Comparison of ENCODE assay signal across 8 mouse cellular contexts in the genomic region with DNA sequence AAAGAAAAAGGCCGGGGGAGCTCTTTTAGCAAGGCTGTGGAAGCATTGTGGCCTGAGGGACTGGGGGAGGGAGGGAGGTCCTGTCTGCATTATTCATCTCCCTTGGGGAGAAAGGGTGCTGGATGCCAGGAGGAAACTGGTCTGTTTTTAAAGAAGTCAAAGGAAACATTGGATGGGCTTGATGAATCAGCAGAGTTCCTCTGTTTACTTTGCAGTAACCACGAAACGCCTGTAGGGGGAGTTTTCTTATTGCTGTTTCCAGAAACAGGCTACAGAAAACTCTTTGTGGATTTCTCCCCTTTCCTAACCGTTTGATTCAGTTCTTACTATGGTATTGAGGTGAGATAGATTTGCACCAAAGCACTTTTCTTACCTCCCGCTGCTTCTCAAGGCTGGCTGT.
DNase-seq lines count a peak whose midpoint lies in the region; ATAC-seq and TF ChIP-seq lines count a peak whose summit lies in the region.

No protein-coding gene starts in this region.

- H3K4me3 ChIP-seq in kidney, embryonic 15.5 days (replicated peaks): no peak overlapping the region
- no peak overlapping the region for H3K4me3 ChIP-seq in midbrain, postnatal 0 days (ENCODE audit: low read depth, low read length)

- no peak overlapping the region for H3K27ac ChIP-seq in kidney, embryonic 15.5 days
- H3K27ac ChIP-seq in midbrain, postnatal 0 days (ENCODE audit: low read depth, low read length): no peak overlapping the region

- H3K36me3 ChIP-seq in kidney, embryonic 15.5 days: no peaks in the 10 kb centered on the region
- no peaks in the 10 kb centered on the region for H3K36me3 ChIP-seq in midbrain, postnatal 0 days (ENCODE audit: insufficient read depth, low read length)

- no peak overlapping the region for H3K4me2 ChIP-seq in kidney, embryonic 15.5 days
- H3K4me2 ChIP-seq in midbrain, postnatal 0 days (ENCODE audit: low read depth, low read length, poor library complexity, severe bottlenecking): no peak overlapping the region

- no peak overlapping the region for H3K9ac ChIP-seq in kidney, embryonic 15.5 days
- H3K9ac ChIP-seq in midbrain, postnatal 0 days (replicated peaks; ENCODE audit: low read length, poor library complexity, severe bottlenecking): no peak overlapping the region

- no peaks in the 10 kb centered on the region for H3K9me3 ChIP-seq in kidney, embryonic 15.5 days (replicated peaks)
- no peaks in the 10 kb centered on the region for H3K9me3 ChIP-seq in midbrain, postnatal 0 days (ENCODE audit: low read length)

- H3K27me3 ChIP-seq in kidney, embryonic 15.5 days: 0 out of 2 replicates have a peak, but pooled peaks cover 3% of the 10 kb centered on the region
- no peaks in the 10 kb centered on the region for H3K27me3 ChIP-seq in midbrain, postnatal 0 days (ENCODE audit: insufficient read depth, low read length)

- no peak for ATAC-seq in kidney, embryonic 15.5 days (replicated peaks; ENCODE audit: low FRiP score)
- ATAC-seq in midbrain, postnatal 0 days (ENCODE audit: low FRiP score): no peak

- TF ChIP-seq CTCF in midbrain, postnatal 0 days (IDR thresholded peaks at IDR 0.05): peak; percentile 82

- 0 out of 2 replicates have a peak, but pooled peaks cover 2% of the 10 kb centered on the region for H3K4me1 ChIP-seq in kidney, embryonic 15.5 days
- H3K4me1 ChIP-seq in midbrain, postnatal 0 days (ENCODE audit: insufficient read depth, low read length): no peaks in the 10 kb centered on the region

- WGBS in kidney, embryonic 15.5 days: 29% methylated on average over 5 of the region's 5 CpGs
- WGBS in midbrain, postnatal 0 days: 25% methylated on average over 5 of the region's 5 CpGs

- peak; percentile 40 for DNase-seq in kidney, adult 11 months
- DNase-seq in ZHBTc4 (ENCODE audit: low read depth, low spot score) (peak; percentile 69), MN1 (ENCODE audit: low spot score) (no peak)
- DNase-seq in cerebellum, postnatal 4 days (ENCODE audit: low spot score in 2 of 2): peak; percentile 44 to 57
- peak; percentile 83 for DNase-seq in heart, adult 8-10 months (ENCODE audit: low spot score)
- DNase-seq in layer of hippocampus, postnatal 14 days (ENCODE audit: low spot score in 2 of 2): peak; percentile 50 to 75
- DNase-seq in midbrain, postnatal 0 days (ENCODE audit: low spot score): peak; percentile 90
